Mouse (Mus musculus) hindbrain, embryonic 15.5 days (tissue): ENCODE data around the gene Fndc8. TPM values are rescaled to one million over a fixed set of nuclear protein-coding genes. Genes with fewer than 3 reads are reported as not detected.
"Not testable (repeated sequence)": the region's sequence is repeated elsewhere in the genome, so short reads cannot be mapped to it uniquely, and the experiment has no call there.

Source experiments
- ATAC-seq: fragments of 200-750 bp; cut with Nextera tagmentation; 2 replicates; pipeline ENCODE4 v1.8.0; 2017; ENCODE audit warnings: low read depth, moderate number of reproducible peaks, moderate TSS enrichment; ENCODE audit not compliant: low FRiP score
- H3K27ac ChIP-seq: fragments of 300-500 bp; sonication (generic); replicated peaks from 2 replicates; pipeline ENCODE4 v1.5.1; 2015; ENCODE audit warnings: mild to moderate bottlenecking, inconsistent platforms
- H3K27me3 ChIP-seq: fragments of 300-500 bp; sonication (generic); 2 replicates; pipeline ENCODE4 v1.6.1; 2015; ENCODE audit warnings: control low read depth, inconsistent platforms
- H3K36me3 ChIP-seq: fragments of 300-500 bp; sonication (generic); 2 replicates; pipeline ENCODE4 v1.6.1; 2015; ENCODE audit warnings: control low read depth, inconsistent platforms
- H3K4me1 ChIP-seq: fragments of 300-500 bp; sonication (generic); replicated peaks from 2 replicates; pipeline ENCODE4 v1.6.1; 2015; ENCODE audit warnings: control low read depth, inconsistent platforms
- H3K4me2 ChIP-seq: fragments of 300-500 bp; sonication (generic); 2 replicates; pipeline ENCODE4 v1.6.1; 2015; ENCODE audit warnings: moderate library complexity, mild to moderate bottlenecking, inconsistent platforms
- H3K4me3 ChIP-seq: fragments of 300-500 bp; sonication (generic); 2 replicates; pipeline ENCODE4 v1.5.1; 2015; ENCODE audit warnings: mild to moderate bottlenecking, inconsistent platforms
- H3K9ac ChIP-seq: fragments of 300-500 bp; sonication (generic); 2 replicates; pipeline ENCODE4 v1.6.1; 2015; ENCODE audit warnings: inconsistent platforms
- H3K9me3 ChIP-seq: fragments of 300-500 bp; sonication (generic); 2 replicates; pipeline ENCODE4 v1.6.1; 2016; ENCODE audit warnings: control low read depth, inconsistent platforms
- WGBS: fragments of 180-500 bp; shearing (Covaris S2); methylation state at CpG from one replicate; pipeline ENCODE4 v1.1.7; 2015; 5-methylcytosine and 5-hydroxymethylcytosine counted together
- polyA plus RNA-seq: library from polyadenylated mRNA; unstranded; fragments of >200 nt; fragmentation: Nextera tagmentation; extraction: Ambion mirVana; gene quantifications from 2 replicates; pipeline ENCODE4 v1.2.1, GENCODE M21; 2015

Gene Fndc8
- polyA plus RNA-seq, 1 experiment from 2014 or later, result 0.82 TPM

- not testable (repeated sequence) for H3K27ac ChIP-seq, H3K4me2 ChIP-seq, H3K9ac ChIP-seq, ATAC-seq, H3K4me1 ChIP-seq, H3K4me3 ChIP-seq, H3K9me3 ChIP-seq, H3K36me3 ChIP-seq
- peaks cover 14% of the 10 kb centered on the region for H3K27me3 ChIP-seq
- WGBS, result 87% methylated on average over 6 of the region's 6 CpGs
Observed at GRCm38 (mm10) chr11:82923910-82924309, 32.0 kb downstream of the Fndc8 start.

- Histone ChIP-seq H3K27ac (no peak overlapping the region), H3K4me2 (no peak overlapping the region), H3K27me3 (peaks cover 30% of the 10 kb centered on the region), H3K4me1 (peaks cover 16% of the 10 kb centered on the region), H3K36me3 (no peaks in the 10 kb centered on the region), H3K4me3 (no peak overlapping the region), H3K9ac (no peak overlapping the region), H3K9me3 (no peaks in the 10 kb centered on the region)
- ATAC-seq, result no peak
- WGBS, result 30% methylated on average over 20 of the region's 20 CpGs
Observed at GRCm38 (mm10) chr11:82928897-82929632, 37.1 kb downstream of the Fndc8 start.

- Histone ChIP-seq H3K9me3 (no peaks in the 10 kb centered on the region), H3K4me2 (peak overlapping the region; percentile 99), H3K27ac (no peak overlapping the region), H3K4me1 (peaks cover 16% of the 10 kb centered on the region), H3K36me3 (no peaks in the 10 kb centered on the region), H3K9ac (no peak overlapping the region), H3K4me3 (no peak overlapping the region), H3K27me3 (peaks cover 36% of the 10 kb centered on the region)
- ATAC-seq, result no peak
- 51% methylated on average over 3 of the region's 3 CpGs for WGBS
Observed at GRCm38 (mm10) chr11:82929633-82929950, 37.7 kb downstream of the Fndc8 start.

GRCm38 (mm10) chr11:82930391-82930955 is 38.5 kb downstream of the Fndc8 start:
- WGBS, result under 1% methylated on average over 82 of the region's 85 CpGs
- peaks cover 16% of the 10 kb centered on the region for H3K4me1 ChIP-seq
- not testable (repeated sequence) for ATAC-seq, H3K36me3 ChIP-seq, H3K9me3 ChIP-seq, H3K27ac ChIP-seq
- H3K27me3 ChIP-seq, result peaks cover 39% of the 10 kb centered on the region
- H3K4me2 ChIP-seq, result peak overlapping the region; percentile 99
- peak overlapping the region; percentile 50 for H3K4me3 ChIP-seq
- peak overlapping the region; percentile 27; the same call in 1 of the 2 replicates for H3K9ac ChIP-seq

GRCm38 (mm10) chr11:82931161-82931560 is 39.2 kb downstream of the Fndc8 start:
- H3K27me3 ChIP-seq, result peaks cover 46% of the 10 kb centered on the region

GRCm38 (mm10) chr11:82931671-82932450 is 39.9 kb downstream of the Fndc8 start:
- WGBS, result under 1% methylated on average over 112 of the region's 119 CpGs
- Histone ChIP-seq H3K4me3 (peak overlapping the region; percentile 50), H3K4me2 (peak overlapping the region; percentile 99), H3K9ac (peak overlapping the region; percentile 33; the same call in 1 of the 2 replicates), H3K27me3 (peaks cover 53% of the 10 kb centered on the region), H3K4me1 (peaks cover 16% of the 10 kb centered on the region)
- H3K27ac ChIP-seq, ATAC-seq, H3K9me3 ChIP-seq, H3K36me3 ChIP-seq: not testable (repeated sequence)

More at GRCm38 (mm10) chr11:82931161-82931560, 39.2 kb downstream of the Fndc8 start:
- Histone ChIP-seq H3K4me2 (peak overlapping the region; percentile 99), H3K9ac (peak overlapping the region; percentile 33; the same call in 1 of the 2 replicates), H3K4me1 (peaks cover 16% of the 10 kb centered on the region), H3K4me3 (peak overlapping the region; percentile 50)
- not testable (repeated sequence) for H3K36me3 ChIP-seq, H3K9me3 ChIP-seq, H3K27ac ChIP-seq, ATAC-seq
- under 1% methylated on average over 51 of the region's 63 CpGs for WGBS

GRCm38 (mm10) chr11:82933186-82933585 is 41.3 kb downstream of the Fndc8 start:
- Histone ChIP-seq H3K27me3 (peaks cover 50% of the 10 kb centered on the region), H3K9ac (no peak overlapping the region), H3K27ac (no peak overlapping the region), H3K4me2 (peak overlapping the region; percentile 99), H3K4me1 (peaks cover 16% of the 10 kb centered on the region), H3K36me3 (no peaks in the 10 kb centered on the region), H3K9me3 (no peaks in the 10 kb centered on the region), H3K4me3 (peak overlapping the region; percentile 50)
- 1% methylated on average over 29 of the region's 29 CpGs for WGBS
- no peak for ATAC-seq

- Histone ChIP-seq H3K27ac (no peak overlapping the region), H3K36me3 (no peaks in the 10 kb centered on the region), H3K9ac (no peak overlapping the region), H3K4me1 (no peaks in the 10 kb centered on the region), H3K27me3 (no peaks in the 10 kb centered on the region), H3K4me3 (no peak overlapping the region), H3K9me3 (no peaks in the 10 kb centered on the region), H3K4me2 (no peak overlapping the region)
- no peak for ATAC-seq
- 59% methylated on average over 6 of the region's 6 CpGs for WGBS
Observed at GRCm38 (mm10) chr11:82943336-82943735, 51.4 kb downstream of the Fndc8 start.

- no peak overlapping the region for H3K4me2 ChIP-seq
- H3K36me3 ChIP-seq, result no peaks in the 10 kb centered on the region
- ATAC-seq, result no peak
- WGBS, result 72% methylated on average over 2 of the region's 2 CpGs
- no peak overlapping the region for H3K9ac ChIP-seq
- H3K27ac ChIP-seq, result no peak overlapping the region
- H3K9me3 ChIP-seq, result no peaks in the 10 kb centered on the region
- no peak overlapping the region for H3K4me3 ChIP-seq
- H3K4me1 ChIP-seq, result no peaks in the 10 kb centered on the region
- peaks cover 13% of the 10 kb centered on the region for H3K27me3 ChIP-seq
Observed at GRCm38 (mm10) chr11:82945636-82946035, 53.7 kb downstream of the Fndc8 start.

GRCm38 (mm10) chr11:82947457-82947856 is 55.5 kb downstream of the Fndc8 start:
- Histone ChIP-seq H3K27ac (no peak overlapping the region), H3K4me2 (no peak overlapping the region), H3K36me3 (no peaks in the 10 kb centered on the region), H3K4me3 (no peak overlapping the region), H3K27me3 (peaks cover 30% of the 10 kb centered on the region), H3K9ac (no peak overlapping the region), H3K9me3 (no peaks in the 10 kb centered on the region), H3K4me1 (peaks cover 9% of the 10 kb centered on the region; the same call in 1 of the 2 replicates)
- ATAC-seq, result no peak
- 52% methylated on average over 4 of the region's 4 CpGs for WGBS

GRCm38 (mm10) chr11:82949036-82949435 is 57.1 kb downstream of the Fndc8 start:
- Histone ChIP-seq H3K9ac (no peak overlapping the region), H3K27me3 (peaks cover 45% of the 10 kb centered on the region), H3K36me3 (no peaks in the 10 kb centered on the region), H3K9me3 (no peaks in the 10 kb centered on the region), H3K4me1 (peaks cover 9% of the 10 kb centered on the region; the same call in 1 of the 2 replicates), H3K4me3 (no peak overlapping the region), H3K27ac (no peak overlapping the region), H3K4me2 (no peak overlapping the region)
- no peak for ATAC-seq
- 90% methylated on average over 9 of the region's 9 CpGs for WGBS
